Mouse (Mus musculus) ES-E14 (cell line): ENCODE measurements at regions not wholly inside any gene's neighbourhood (a gene's known extent, or its start where the extent isn't known, plus 50 kb on each side); places are given as distances from the start of the nearest gene placed in this dataset.

ENCODE experiments used
- CHD2 ChIP-seq: IDR thresholded peaks from 2 replicates; pipeline ENCODE4 v1.6.1; 2014; ENCODE audit warnings: mild to moderate bottlenecking, low read depth, low read length, inconsistent platforms
- HCFC1 ChIP-seq: IDR thresholded peaks from 2 replicates; pipeline ENCODE4 v1.6.1; 2012; ENCODE audit warnings: low read length, inconsistent platforms, borderline replicate concordance; ENCODE audit not compliant: insufficient read depth
- MAFK ChIP-seq: IDR thresholded peaks from 2 replicates; pipeline ENCODE4 v1.6.1; 2014; ENCODE audit warnings: mild to moderate bottlenecking, low read depth, low read length, inconsistent platforms; ENCODE audit not compliant: insufficient read depth
- ZC3H11A ChIP-seq: IDR thresholded peaks from 2 replicates; pipeline ENCODE4 v1.6.1; 2012; ENCODE audit warnings: low read depth, mild to moderate bottlenecking, inconsistent platforms, low read length, borderline replicate concordance
- ZNF384 ChIP-seq: IDR thresholded peaks from 2 replicates; pipeline ENCODE4 v1.6.1; 2012; ENCODE audit warnings: low read depth, low read length, inconsistent platforms

GRCm38 (mm10) chr6:98848835-98849234 lies 506.3 kb upstream of the Gm765 start:
- TF ChIP-seq ZC3H11A (no peak), CHD2 (no peak), HCFC1 (no peak), MAFK (no peak), ZNF384 (no peak)
